Mouse (Mus musculus): Measurements from ENCODE around the gene Rai1.
A peak's percentile ranks its signal among the peaks of the same experiment; 100 is the strongest.

The Rai1 gene

DNA sequence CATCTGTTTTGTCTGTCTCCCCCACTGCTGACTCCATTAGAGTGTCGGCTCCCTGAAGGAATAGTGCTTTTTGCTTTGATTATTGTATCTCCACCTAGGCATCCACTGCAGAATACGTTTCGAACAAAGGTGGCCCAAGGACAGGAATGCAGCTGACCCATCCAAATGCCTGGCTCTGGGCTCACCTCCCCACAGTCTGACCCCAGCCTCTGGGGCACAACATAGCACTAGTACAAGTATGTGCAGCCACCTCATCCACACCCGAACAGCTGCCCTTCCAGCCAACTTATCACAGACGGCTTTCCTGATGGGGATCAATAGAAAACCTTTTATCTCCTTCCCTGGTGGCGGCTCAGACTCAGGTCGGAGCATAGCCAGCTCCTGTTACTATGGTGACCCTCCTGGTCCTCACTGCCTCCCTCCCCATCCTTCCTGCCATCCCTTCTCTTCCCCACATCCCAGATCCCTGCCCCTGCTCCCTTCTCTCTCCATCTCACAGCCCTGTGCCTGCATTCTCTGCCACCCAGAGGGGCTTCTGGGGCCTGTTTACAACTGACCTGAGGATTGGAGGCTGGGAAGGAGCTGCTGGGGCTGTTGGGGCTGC is 10.7 kb upstream of the Rai1 start:
- ATAC-seq (ENCODE audit: insufficient number of reproducible peaks, low FRiP score, low TSS enrichment): no peak

- ATAC-seq (ENCODE audit: insufficient number of reproducible peaks, low FRiP score, low TSS enrichment): no peak
Observed at GRCm38 (mm10) chr11:60094909-60095810, 9.7 kb upstream of the Rai1 start.

DNA sequence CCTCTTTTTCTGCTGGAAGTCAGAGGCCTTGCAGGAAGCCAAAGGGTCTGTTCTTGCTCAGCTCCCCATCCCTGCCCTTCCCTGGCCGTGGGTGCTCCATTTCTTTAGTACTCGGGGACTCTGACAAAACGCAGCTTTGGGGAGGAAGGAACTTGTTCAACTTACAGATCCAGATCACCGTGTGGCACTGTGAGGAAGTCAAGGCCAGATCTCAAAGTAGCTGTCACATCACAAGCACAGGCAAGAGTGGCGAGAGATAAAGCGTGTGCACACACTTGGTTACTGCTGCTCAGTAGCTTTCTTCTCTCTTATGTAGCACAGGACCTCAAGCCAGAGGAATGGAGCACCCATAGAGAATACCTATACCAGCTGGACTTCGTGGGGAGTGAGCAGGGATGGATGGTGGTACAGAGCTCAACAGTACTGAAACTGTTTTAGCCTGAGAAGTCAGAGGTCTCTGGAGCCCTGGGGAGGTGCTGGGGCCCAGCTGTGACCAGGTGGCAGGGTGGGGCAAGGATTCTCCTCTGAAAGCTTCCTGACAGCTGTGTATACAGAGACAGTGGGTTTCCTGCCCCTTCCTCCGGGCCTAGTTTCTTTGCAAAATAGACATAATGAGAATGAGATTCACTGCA is 5.1 kb upstream of the Rai1 start:
- no peak for ATAC-seq (ENCODE audit: insufficient number of reproducible peaks, low FRiP score, low TSS enrichment)

DNA sequence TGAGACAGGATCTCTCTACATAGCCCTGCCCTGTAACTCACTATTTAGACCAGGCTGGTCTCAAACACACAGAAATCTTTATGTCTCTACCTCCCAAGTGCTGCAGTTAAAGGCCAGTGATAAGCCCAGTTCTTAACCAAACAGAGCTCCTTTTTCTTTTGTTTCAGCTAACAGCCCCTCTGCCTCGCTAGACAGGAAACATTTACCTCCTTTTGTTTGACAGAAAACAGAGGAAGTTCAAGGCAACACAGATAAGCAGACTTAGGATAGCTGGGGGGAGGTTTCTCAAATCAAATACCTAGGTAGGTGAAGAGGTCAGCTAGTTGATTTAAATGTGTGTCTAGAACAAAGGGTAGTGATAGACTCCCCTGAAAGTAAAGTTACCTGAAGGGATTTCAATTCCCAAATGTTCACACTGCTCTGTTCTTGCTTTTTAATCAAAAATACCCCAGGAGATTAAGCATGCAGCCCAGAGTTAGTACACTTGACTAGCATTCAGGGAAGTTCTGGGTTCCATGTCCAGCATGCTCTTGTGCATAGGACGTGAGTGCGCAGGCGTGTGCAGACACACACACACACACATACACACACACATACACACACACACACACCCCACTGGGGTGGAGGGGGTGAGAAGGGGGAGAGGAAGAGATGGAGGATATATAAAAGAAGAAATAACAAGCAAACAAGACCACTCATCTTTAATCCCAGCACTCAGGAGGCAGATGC is 3.8 kb upstream of the Rai1 start:
- ATAC-seq (ENCODE audit: insufficient number of reproducible peaks, low FRiP score, low TSS enrichment): no peak

GRCm38 (mm10) chr11:60101986-60102385 is 2.8 kb upstream of the Rai1 start:
- ATAC-seq (ENCODE audit: insufficient number of reproducible peaks, low FRiP score, low TSS enrichment): no peak

- no peak for ATAC-seq (ENCODE audit: insufficient number of reproducible peaks, low FRiP score, low TSS enrichment)
Observed at GRCm38 (mm10) chr11:60102664-60103063, 2.1 kb upstream of the Rai1 start.

GRCm38 (mm10) chr11:60103567-60103966 is 1.2 kb upstream of the Rai1 start:
- no peak for ATAC-seq (ENCODE audit: insufficient number of reproducible peaks, low FRiP score, low TSS enrichment)

DNA sequence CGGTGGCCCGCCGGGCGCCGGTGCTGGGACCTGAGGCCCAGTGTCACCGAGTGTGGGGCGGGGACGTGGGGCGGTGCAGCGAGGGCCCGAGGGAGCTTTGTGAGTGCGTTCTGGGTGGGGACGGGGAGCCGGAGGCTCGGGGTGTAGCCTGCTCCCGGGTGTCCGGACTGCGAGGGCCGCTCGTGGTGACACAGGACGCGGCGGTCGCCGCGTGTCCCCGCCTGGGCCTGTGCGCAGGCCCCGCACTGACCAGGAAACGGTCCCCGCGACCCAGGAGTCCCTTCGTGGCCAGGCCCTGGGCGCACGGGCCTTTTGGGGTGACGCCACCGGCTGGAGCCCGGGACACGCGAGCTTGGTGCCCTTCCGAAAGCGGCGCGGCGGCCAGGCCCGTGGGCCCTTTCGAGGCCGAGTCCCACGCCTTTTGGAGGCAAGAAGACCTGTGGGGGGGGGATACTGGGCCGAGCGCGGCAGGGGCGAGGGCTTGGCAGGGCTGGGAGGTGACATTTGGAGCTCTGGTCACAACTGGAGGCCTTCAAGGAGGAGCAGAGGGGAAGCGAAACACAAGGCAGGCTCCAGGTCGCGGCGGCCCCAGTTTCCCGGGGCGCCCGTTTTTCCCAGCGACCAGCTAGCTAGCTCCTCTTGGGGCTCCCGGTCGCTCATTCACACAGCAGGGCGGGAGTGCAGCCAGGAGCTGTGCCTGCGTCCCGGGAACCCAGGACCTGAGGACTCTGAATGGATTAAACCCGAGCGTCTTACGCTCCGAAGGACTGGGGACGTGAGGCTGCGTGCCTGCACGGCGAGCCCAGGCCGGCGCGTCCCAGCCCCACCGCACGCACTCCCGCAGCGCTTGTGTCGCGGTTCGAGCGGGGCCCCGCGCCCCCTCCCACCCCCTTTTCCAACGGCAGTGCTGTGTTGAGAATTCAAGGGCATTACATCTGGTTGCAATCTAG is 1.1 kb downstream of the Rai1 start:
- 0 out of 2 replicates have a peak, but pooled peaks have one; percentile 23 for ATAC-seq (ENCODE audit: insufficient number of reproducible peaks, low FRiP score, low TSS enrichment)

DNA sequence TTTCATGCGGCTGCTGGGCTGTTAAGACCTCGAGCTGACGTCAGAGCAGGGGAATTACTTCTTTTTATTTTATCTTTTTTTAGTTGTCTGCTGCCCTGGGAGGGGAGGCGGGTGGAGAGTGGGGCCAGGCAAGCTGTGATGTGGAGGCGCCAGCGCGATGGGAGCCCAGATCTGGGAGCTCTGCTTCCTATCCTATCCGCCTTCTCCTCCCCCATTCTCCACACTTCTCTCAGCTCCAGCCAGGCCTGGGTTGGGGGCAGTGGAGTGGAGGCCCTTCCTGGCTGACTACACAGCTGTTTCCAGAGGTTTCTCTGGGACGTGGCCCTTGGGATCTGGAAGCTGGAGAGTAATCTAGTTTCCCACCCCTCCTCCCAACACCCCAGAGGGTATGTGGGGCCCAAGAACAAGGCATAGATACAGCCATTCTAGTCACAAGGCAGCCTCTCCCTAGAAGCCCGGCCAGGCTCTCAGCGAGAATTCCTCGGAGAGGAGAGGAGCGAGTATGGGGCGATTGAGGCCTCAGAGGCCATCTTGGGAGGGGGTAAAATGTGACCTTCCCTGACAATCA is 1.8 kb downstream of the Rai1 start:
- ATAC-seq (ENCODE audit: insufficient number of reproducible peaks, low FRiP score, low TSS enrichment): no peak

GRCm38 (mm10) chr11:60107449-60107848 is 2.6 kb downstream of the Rai1 start:
- ATAC-seq (ENCODE audit: insufficient number of reproducible peaks, low FRiP score, low TSS enrichment): no peak

DNA sequence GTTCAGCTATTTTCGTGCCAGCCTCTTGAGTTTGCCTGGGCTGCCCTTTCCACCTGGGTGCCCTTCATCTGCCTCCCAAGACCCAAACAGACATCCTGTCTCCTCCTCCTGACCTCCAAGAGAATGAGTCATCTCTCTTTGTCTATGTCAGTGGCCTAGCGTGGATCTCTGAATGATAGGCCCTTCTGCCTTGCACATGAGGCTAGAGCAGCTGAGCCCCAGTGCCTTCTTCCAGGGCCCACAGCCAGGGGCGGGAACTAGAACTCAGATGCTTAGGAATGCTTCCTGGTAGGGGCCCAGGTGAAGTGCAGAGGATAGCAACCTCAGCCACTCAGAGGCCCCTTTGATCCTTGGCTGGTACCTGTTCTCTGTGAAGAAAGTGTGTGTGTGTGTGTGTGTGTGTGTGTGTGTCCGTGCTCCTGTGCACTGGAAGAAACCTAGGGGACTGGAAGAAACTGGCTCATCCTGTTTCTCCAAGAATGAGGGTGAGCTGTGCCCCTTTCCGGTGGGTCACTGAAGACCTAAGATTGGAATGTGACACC is 3.9 kb downstream of the Rai1 start:
- ATAC-seq (ENCODE audit: insufficient number of reproducible peaks, low FRiP score, low TSS enrichment): no peak

DNA sequence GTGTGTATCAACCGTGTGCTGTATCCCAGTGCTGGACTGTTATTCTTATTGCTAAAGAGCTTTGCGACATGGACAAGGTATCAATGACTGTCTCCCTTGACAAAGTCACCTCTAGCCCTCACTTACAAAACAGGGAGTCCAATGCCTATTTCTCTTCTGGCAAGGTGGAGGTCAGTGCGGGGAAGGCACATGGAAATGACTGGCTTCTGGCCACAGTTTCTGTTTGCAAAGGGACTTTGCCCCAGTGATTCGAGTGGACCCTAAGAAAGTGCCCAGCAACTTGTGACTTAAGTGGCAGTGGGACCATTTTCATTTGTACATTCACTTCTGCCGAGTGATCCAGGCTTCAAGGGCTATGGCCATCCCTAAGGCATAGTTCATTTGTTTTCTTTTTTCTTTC is 5.6 kb downstream of the Rai1 start:
- no peak for ATAC-seq (ENCODE audit: insufficient number of reproducible peaks, low FRiP score, low TSS enrichment)

DNA sequence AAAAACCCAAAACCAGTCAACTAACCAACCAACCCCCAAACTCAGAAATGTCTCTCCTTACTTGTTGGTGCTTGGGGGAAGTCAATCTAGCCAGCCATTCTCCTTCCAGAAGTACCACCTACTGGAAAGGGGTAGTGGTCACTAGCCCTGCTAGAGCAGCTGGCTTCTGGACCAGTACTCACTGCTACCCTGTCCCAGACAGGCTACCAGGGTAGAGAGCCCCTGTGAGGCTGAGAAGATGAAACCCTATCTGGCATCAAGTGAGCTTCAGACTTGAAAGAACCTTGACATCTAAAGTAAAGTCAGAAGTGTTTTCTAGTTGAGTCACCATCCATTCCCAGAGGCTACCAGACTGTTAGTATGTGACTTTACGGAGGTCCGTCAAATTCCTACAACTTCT is 6.8 kb downstream of the Rai1 start:
- ATAC-seq (ENCODE audit: insufficient number of reproducible peaks, low FRiP score, low TSS enrichment): no peak

- no peak for ATAC-seq (ENCODE audit: insufficient number of reproducible peaks, low FRiP score, low TSS enrichment)
Observed at GRCm38 (mm10) chr11:60113624-60114023, 8.8 kb downstream of the Rai1 start.

GRCm38 (mm10) chr11:60114296-60115023 is 9.6 kb downstream of the Rai1 start:
- 0 out of 2 replicates have a peak, but pooled peaks have one; percentile 18 for ATAC-seq (ENCODE audit: insufficient number of reproducible peaks, low FRiP score, low TSS enrichment)

- peak; percentile 83; the same call in 1 of the 2 replicates for ATAC-seq (ENCODE audit: insufficient number of reproducible peaks, low FRiP score, low TSS enrichment)
Observed at GRCm38 (mm10) chr11:60115024-60115538, 10.3 kb downstream of the Rai1 start.

DNA sequence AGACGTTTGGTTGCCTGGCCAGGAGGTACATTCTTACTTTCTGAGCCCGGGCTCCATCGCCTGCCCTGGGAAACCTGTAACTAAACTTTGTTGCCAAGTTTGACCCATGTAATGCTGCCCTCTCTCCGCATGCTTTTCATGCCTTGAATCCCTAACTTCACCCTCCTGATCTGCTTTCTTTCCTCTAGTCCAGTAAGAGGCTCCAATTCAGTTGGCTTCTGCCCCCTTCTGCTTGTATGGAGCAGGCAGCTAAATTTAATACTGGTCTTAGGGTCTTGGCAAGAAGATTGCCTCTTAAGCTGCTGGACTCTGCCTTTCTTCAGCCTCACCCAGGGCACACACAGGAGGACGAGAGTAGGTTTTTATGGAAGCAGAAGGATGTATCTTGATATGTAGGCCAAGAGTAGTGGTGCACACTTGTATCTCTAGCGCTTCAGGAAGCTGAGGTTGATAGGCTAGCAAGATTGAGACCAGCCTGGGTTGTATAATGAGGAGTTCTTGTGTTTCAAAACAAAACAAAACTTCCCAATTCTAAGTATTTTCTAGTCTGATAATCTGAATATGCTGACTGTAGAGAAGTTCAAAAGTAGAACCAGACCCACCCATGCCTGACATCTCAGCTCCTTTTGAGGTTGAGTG is 10.9 kb downstream of the Rai1 start:
- ATAC-seq (ENCODE audit: insufficient number of reproducible peaks, low FRiP score, low TSS enrichment): no peak

Measured in cerebellum, adult (tissue).